Mouse (Mus musculus) brain, embryonic 14.5 days (tissue): ENCODE results near the gene Tmc7. TPM values are rescaled to one million over a fixed set of nuclear protein-coding genes. Genes with fewer than 3 reads are reported as not detected.

ENCODE experiments used
- DNase-seq: peaks from one replicate; pipeline ENCODE4 v3.0.0-alpha.2; 2011; ENCODE audit warnings: low read depth
- CTCF ChIP-seq: fragments of 200-500 bp; IDR thresholded peaks from 2 replicates; pipeline ENCODE4 v1.5.1; 2012; ENCODE audit warnings: inconsistent platforms, mild to moderate bottlenecking, moderate library complexity, borderline replicate concordance; ENCODE audit not compliant: insufficient read depth, insufficient read length; ENCODE audit errors: extremely low read depth
- POLR2A ChIP-seq: fragments of 200-500 bp; IDR thresholded peaks from 2 replicates; pipeline ENCODE4 v1.6.1; 2012; ENCODE audit warnings: mild to moderate bottlenecking, inconsistent platforms, borderline replicate concordance; ENCODE audit not compliant: poor library complexity, insufficient read depth, insufficient read length, severe bottlenecking; ENCODE audit errors: extremely low read depth
- polyA plus RNA-seq: library from polyadenylated mRNA; depleted of rRNA; stranded (reverse); fragments of >200 nt; gene quantifications from 2 replicates; pipeline ENCODE4 v1.2.3, GENCODE M21; 2012

The Tmc7 gene
- polyA plus RNA-seq, 1 experiment = 8.3 TPM

DNA sequence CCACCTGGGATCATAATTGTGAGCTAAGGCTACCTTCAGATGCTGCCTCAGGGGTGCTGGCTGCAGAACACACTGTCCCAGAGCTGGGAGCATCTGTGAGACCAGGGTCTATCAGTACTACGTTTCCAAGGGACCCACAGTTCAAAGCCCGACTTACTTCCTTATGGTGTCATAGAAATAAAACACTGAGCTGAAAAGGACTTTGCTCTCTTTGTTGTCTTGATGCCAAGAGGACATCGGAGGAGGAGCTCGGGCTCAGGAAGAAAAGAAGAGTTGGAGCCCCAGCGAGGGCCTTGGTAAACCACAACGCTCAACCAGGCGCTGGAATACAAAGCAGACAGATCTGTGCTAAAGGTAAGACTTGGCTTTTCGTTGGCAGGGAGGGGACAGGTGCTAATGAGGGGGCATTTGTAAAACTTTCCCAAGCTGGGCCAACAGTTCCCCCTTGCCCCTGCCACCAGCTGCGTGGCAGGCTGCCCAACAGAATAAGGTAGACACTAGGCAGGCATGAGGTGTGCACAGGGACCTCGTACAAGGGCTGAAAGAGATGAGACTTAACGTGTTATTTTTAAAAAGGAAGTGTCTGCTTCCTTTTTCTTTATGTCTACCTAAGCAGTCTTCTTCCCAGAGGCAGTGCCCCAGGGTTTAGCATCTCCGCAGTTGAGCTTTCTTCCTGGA, 15.6 kb upstream of the Tmc7 start:
- no peak for DNase-seq
- TF ChIP-seq POLR2A (no peak), CTCF (no peak)

DNA sequence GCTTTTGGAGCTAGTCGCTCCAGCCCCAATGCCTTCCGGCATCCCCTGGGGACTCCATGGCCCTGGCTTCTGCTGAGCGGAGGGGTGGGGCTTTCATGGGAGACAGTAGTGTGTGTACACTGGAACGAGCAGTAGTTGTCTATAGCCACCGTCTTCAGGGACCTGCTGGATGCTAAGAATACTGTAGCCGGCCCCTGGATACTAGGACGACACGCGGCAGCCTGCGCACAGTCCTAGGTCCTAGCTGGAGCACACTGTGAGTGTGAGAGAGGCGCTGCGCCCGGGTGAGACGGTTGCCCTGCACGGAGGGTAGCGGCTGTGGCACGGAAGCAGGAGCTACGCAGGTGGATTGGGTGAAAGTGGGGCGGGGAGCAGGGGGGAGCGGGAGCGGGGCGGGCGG, 12.7 kb upstream of the Tmc7 start, which contains the start of gene Tmc5:
Gene Tmc5 (plus strand): TSS at position 97 of the 400 bp plus-strand sequence.
- no peak for TF ChIP-seq CTCF
- no peak for TF ChIP-seq POLR2A
- no peak for DNase-seq

DNA sequence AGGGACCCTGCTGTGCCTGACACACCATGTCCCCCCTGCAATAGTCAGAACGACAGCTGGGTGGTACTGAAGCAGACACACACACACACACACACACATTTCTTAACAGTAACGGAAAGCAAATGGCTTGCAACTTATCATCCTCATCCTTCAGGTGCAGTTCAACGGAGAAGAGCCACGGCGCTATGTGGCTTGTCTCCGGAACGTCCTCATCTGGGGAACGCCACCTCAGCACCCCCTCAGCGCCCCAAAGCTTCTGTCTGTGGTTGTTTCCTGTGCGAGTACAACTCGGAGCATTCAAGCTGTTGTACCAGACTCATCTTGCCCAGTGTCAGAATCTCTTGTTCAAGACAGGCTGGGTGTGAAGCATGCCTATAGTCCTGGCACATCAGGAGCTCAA, 11.7 kb upstream of the Tmc7 start:
- TF ChIP-seq POLR2A (no peak), CTCF (no peak)
- no peak for DNase-seq

DNA sequence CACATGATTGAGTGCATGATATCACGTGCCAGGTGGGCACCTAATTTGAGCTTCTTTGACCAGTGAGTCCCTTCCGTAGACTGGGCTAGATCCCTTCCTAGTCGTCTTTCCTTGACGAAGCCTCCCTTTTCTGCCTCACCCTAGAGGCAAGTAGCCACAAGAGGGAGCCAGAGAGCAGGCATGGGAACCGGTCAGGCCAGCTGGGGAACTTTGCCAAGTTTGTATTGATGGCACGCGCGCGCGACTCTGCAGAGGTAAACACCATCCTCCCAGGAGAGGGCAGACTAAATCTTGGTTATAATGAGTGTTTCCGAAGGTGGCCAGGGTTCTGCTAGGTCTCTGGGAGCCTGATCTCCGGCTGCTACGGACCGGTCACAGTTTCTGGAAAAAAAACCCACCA, 10.7 kb upstream of the Tmc7 start:
- peak; percentile 94 for DNase-seq
- no peak for TF ChIP-seq POLR2A
- TF ChIP-seq CTCF = peak; percentile 97

DNA sequence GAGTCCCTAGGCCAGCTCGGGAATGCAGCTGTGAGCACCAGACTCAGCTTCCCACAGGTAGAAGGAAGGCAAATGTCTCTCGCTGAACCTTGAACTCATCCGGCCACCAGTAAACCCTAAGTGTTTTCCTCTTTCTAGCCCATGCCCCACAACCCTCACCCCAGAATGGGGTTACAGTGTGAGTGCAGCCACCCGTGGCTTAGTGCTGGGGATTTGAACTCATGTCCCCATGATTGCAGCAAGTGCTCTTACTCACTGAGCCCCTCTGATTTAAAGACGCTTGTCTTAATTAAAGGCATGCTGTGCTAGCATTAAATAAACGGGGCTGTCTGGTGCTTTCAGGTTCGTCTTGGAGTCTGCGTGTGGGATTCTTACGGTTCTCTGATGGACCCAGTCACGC, 10.1 kb upstream of the Tmc7 start:
- no peak for DNase-seq
- TF ChIP-seq POLR2A (no peak), CTCF (no peak)

DNA sequence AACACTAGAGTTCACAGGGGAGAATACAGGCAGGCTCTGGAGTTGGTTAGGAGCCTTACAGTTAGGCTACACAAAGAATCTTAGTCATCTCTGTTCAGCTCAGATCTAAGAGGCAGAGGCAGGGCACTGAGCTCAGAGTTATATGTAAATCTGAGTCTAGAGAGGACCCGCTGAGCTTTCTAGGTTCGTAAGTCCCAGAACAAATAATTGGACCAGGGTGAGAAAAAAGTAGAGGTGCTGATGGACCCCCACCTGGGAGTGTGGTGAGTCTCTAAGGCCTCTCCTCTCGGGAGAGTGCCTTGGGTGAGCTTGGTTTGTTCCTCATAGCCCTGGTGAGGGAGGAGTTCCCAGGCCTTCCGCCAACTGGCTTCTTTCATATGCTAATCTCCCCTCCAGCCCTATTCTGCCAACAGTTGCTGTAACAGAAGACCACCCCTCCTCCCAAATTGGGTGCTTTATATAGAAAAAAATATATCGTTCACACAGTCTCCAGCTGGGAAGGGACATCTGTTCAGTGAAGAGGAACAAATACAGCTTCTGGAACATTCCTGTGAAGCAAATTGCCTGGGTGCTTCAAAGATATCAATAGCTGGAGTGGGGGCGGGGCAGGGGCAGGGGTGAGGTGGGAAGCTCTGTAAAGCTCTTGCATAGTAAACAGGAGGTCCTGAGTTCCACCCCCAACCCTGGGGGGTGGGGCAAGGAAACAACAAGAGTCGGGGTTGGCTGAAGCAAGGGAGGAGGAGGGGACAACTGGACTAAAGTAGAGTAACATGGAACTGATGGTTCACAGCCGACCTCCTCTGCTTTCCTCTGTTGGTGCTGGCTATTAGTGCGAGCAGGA, 9.3 kb upstream of the Tmc7 start:
- DNase-seq = peak; percentile 98
- peak; percentile 57; the same call in 1 of the 2 replicates for TF ChIP-seq POLR2A
- TF ChIP-seq CTCF = no peak

DNA sequence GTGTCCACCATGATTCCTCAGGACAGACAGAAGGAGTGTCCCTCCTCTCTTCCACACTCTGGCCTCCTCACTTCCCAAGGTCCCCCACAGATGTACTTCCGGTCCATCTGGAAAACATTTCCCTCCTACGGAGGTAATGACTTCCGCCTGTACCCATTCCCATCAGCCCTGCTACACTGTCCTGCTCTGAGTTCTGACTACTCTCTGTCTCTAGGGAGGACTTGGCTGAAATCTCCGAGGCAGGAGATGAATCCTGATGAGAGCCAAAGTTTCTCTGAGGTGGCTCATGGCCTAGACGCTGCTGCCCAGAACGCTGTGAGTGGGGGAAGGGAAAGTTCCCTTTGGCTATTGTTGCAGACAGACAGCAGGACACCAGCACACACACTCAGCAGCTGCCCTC, 7.6 kb upstream of the Tmc7 start:
- TF ChIP-seq CTCF = no peak
- TF ChIP-seq POLR2A = no peak
- DNase-seq = peak; percentile 58

DNA sequence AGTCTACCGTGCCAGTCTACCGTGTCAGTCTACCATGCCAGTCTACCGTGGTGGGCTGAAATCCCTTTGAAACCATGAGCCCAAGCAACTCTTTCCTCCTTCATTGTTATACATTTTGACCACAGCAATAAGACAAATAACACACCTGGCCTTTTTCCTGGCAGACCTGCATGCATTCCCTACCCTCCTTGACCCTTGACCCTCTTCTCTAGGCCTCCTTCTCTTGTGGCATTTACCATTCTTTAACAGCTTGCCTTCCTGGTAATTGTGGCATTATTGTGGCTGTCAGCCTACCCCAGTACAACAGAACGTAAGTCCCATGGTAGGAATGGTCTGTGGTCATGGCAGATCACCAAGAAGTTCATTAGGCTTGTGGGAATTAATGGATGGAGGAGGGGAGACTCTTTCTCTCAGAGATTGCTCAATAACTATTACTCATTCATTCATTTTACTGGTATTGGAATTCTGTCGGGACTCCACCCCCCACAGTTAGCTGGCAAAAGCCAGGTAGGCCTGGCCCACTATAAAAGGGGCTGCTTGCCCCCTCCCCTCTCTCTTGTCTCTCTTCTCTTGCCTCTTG, 6.3 kb upstream of the Tmc7 start:
- TF ChIP-seq POLR2A (no peak), CTCF (no peak)

DNA sequence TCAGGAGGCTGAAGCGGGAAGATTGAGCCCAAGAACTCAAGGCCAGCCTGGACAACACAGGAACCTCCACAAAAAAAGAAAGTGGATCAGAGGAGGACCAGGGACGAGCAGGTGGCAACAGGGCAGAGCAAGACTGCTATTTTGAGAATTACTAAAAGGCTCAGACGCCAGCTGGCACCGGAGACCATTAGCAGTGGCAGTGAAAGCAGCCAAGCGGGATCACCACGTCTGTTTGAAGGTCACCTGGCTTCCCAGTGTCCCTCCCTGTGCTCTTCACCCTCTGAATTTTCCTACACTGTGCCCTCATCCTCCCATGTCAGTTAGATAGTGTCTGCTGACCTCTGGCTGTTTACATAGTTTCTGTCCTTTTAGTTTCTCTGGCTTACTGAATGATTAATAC, 1.3 kb upstream of the Tmc7 start:
- no peak for TF ChIP-seq POLR2A
- TF ChIP-seq CTCF = no peak
- DNase-seq = peak; percentile 41

More for the DNA sequence above, 6.3 kb upstream of the Tmc7 start:
- DNase-seq = no peak

DNA sequence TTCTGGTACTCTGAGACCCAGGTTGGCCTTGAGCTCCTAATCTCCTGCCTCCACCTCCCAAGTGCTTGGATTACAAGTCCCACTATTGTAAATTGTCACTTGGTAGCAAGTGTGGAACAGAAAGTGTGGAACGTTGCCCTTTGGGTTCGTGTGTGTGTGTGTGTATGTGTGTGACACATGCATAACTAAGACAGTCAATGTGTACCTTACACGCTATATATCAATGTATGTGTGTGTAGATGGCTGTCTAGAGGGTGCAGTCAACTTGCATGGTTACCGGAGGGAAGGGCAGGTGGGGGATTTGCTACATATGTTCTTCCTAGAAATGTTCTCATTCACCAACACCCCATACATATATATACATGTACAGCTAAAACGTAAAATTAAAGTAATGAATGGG, 390 bp upstream of the Tmc7 start:
- no peak for TF ChIP-seq CTCF
- no peak for TF ChIP-seq POLR2A
- DNase-seq = no peak

DNA sequence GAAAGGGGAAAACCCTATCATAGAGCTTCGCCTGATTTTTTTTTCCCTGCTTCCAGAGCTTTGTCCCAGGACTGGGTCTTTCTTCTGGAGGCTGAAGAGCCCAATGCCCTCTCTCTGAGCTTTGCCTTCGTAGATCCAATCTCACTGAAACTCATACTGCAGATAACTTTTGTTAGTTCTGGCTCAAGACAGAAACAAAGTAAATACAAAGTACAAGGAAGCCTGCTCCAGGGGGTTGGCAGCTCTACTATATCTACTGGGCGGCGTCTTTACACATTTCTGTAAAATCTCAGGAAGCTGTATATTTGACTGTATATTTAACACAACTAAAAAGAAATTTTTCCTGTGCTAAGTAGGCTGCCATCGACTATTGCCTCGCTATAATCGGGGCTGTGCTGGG, 715 bp downstream of the Tmc7 start:
- TF ChIP-seq POLR2A (no peak), CTCF (no peak)
- no peak for DNase-seq
